Mouse (Mus musculus): ENCODE results near the gene Selenok. TPM values are rescaled to one million over a fixed set of nuclear protein-coding genes. Genes with fewer than 3 reads are reported as not detected.

Selenok gene
- polyA plus RNA-seq, 1 experiment from 2014 or later, result 295 TPM

- ATAC-seq (ENCODE audit: insufficient read depth, low FRiP score, low TSS enrichment) (no peak), DNase-seq (ENCODE audit: low spot score) (no peak)
- WGBS, result 91% methylated on average over 4 of the region's 4 CpGs
- Histone ChIP-seq H3K9ac (ENCODE audit: low read length) (no peak overlapping the region), H3K27me3 (ENCODE audit: control insufficient read depth, insufficient read depth, low read length) (no peaks in the 10 kb centered on the region), H3K36me3 (ENCODE audit: control insufficient read depth, insufficient read depth, low read length) (no peaks in the 10 kb centered on the region), H3K4me3 (ENCODE audit: low read depth, low read length) (no peak overlapping the region), H3K27ac (ENCODE audit: low read depth, low read length) (no peak overlapping the region), H3K9me3 (ENCODE audit: control insufficient read depth, low read length) (no peaks in the 10 kb centered on the region), H3K4me1 (ENCODE audit: control insufficient read depth, insufficient read depth, low read length) (no peaks in the 10 kb centered on the region), H3K4me2 (ENCODE audit: low read depth) (no peak overlapping the region)
Observed at GRCm38 (mm10) chr14:29950805-29951204, 17.3 kb upstream of the Selenok start.

- no peaks in the 10 kb centered on the region for H3K36me3 ChIP-seq (ENCODE audit: control insufficient read depth, insufficient read depth, low read length)
- no peak overlapping the region for H3K4me2 ChIP-seq (ENCODE audit: low read depth)
- ATAC-seq (ENCODE audit: insufficient read depth, low FRiP score, low TSS enrichment) (no peak), DNase-seq (ENCODE audit: low spot score) (no peak)
- H3K4me3 ChIP-seq (ENCODE audit: low read depth, low read length), result no peak overlapping the region
- H3K9ac ChIP-seq (ENCODE audit: low read length), result no peak overlapping the region
- H3K9me3 ChIP-seq (ENCODE audit: control insufficient read depth, low read length), result no peaks in the 10 kb centered on the region
- H3K27me3 ChIP-seq (ENCODE audit: control insufficient read depth, insufficient read depth, low read length), result no peaks in the 10 kb centered on the region
- H3K27ac ChIP-seq (ENCODE audit: low read depth, low read length), result no peak overlapping the region
- no peaks in the 10 kb centered on the region for H3K4me1 ChIP-seq (ENCODE audit: control insufficient read depth, insufficient read depth, low read length)
Observed at GRCm38 (mm10) chr14:29957393-29957792, 10.7 kb upstream of the Selenok start.

GRCm38 (mm10) chr14:29967611-29968010, 497 bp upstream of the Selenok start:
- DNase-seq (ENCODE audit: low spot score) (no peak), ATAC-seq (ENCODE audit: insufficient read depth, low FRiP score, low TSS enrichment) (peak; percentile 18)
- Histone ChIP-seq H3K4me2 (ENCODE audit: low read depth) (peak overlapping the region; percentile 58), H3K4me1 (ENCODE audit: control insufficient read depth, insufficient read depth, low read length) (peaks cover 11% of the 10 kb centered on the region), H3K27ac (ENCODE audit: low read depth, low read length) (no peak overlapping the region), H3K9me3 (ENCODE audit: control insufficient read depth, low read length) (no peaks in the 10 kb centered on the region), H3K36me3 (ENCODE audit: control insufficient read depth, insufficient read depth, low read length) (peaks cover 3% of the 10 kb centered on the region), H3K4me3 (ENCODE audit: low read depth, low read length) (peak overlapping the region; percentile 87), H3K27me3 (ENCODE audit: control insufficient read depth, insufficient read depth, low read length) (no peaks in the 10 kb centered on the region), H3K9ac (ENCODE audit: low read length) (peak overlapping the region; percentile 51)
- 68% methylated on average over 7 of the region's 7 CpGs for WGBS

- ATAC-seq (ENCODE audit: insufficient read depth, low FRiP score, low TSS enrichment) (no peak), DNase-seq (ENCODE audit: low spot score) (no peak)
- Histone ChIP-seq H3K9me3 (ENCODE audit: control insufficient read depth, low read length) (no peaks in the 10 kb centered on the region), H3K27me3 (ENCODE audit: control insufficient read depth, insufficient read depth, low read length) (no peaks in the 10 kb centered on the region), H3K9ac (ENCODE audit: low read length) (no peak overlapping the region), H3K4me2 (ENCODE audit: low read depth) (no peak overlapping the region), H3K36me3 (ENCODE audit: control insufficient read depth, insufficient read depth, low read length) (peaks cover 3% of the 10 kb centered on the region), H3K4me3 (ENCODE audit: low read depth, low read length) (no peak overlapping the region), H3K4me1 (ENCODE audit: control insufficient read depth, insufficient read depth, low read length) (peaks cover 11% of the 10 kb centered on the region), H3K27ac (ENCODE audit: low read depth, low read length) (no peak overlapping the region)
- WGBS, result 93% methylated on average over 7 of the region's 7 CpGs
Observed at GRCm38 (mm10) chr14:29971446-29971845, 3.3 kb downstream of the Selenok start.

GRCm38 (mm10) chr14:29971993-29972392, 3.9 kb downstream of the Selenok start:
- Histone ChIP-seq H3K4me1 (ENCODE audit: control insufficient read depth, insufficient read depth, low read length) (peaks cover 11% of the 10 kb centered on the region), H3K4me3 (ENCODE audit: low read depth, low read length) (no peak overlapping the region), H3K9me3 (ENCODE audit: control insufficient read depth, low read length) (no peaks in the 10 kb centered on the region), H3K36me3 (ENCODE audit: control insufficient read depth, insufficient read depth, low read length) (peaks cover 3% of the 10 kb centered on the region), H3K27ac (ENCODE audit: low read depth, low read length) (no peak overlapping the region), H3K9ac (ENCODE audit: low read length) (no peak overlapping the region), H3K27me3 (ENCODE audit: control insufficient read depth, insufficient read depth, low read length) (no peaks in the 10 kb centered on the region), H3K4me2 (ENCODE audit: low read depth) (no peak overlapping the region)
- DNase-seq (ENCODE audit: low spot score) (no peak), ATAC-seq (ENCODE audit: insufficient read depth, low FRiP score, low TSS enrichment) (no peak)
- 86% methylated on average over 5 of the region's 5 CpGs for WGBS

- WGBS, result 95% methylated on average over 6 of the region's 6 CpGs
- peaks cover 8% of the 10 kb centered on the region for H3K4me1 ChIP-seq (ENCODE audit: control insufficient read depth, insufficient read depth, low read length)
- H3K36me3 ChIP-seq (ENCODE audit: control insufficient read depth, insufficient read depth, low read length), result peaks cover 8% of the 10 kb centered on the region
- no peaks in the 10 kb centered on the region for H3K27me3 ChIP-seq (ENCODE audit: control insufficient read depth, insufficient read depth, low read length)
- H3K27ac ChIP-seq (ENCODE audit: low read depth, low read length), result no peak overlapping the region
- H3K9me3 ChIP-seq (ENCODE audit: control insufficient read depth, low read length), result no peaks in the 10 kb centered on the region; the same call in 1 of the 2 replicates
- H3K4me2 ChIP-seq (ENCODE audit: low read depth), result no peak overlapping the region
- no peak overlapping the region for H3K4me3 ChIP-seq (ENCODE audit: low read depth, low read length)
- DNase-seq (ENCODE audit: low spot score) (no peak), ATAC-seq (ENCODE audit: insufficient read depth, low FRiP score, low TSS enrichment) (no peak)
- no peak overlapping the region for H3K9ac ChIP-seq (ENCODE audit: low read length)
Observed at GRCm38 (mm10) chr14:29976927-29977326, 8.8 kb downstream of the Selenok start.

GRCm38 (mm10) chr14:29978254-29979204, 10.4 kb downstream of the Selenok start, which contains the start of gene Actr8:
Gene Actr8 (plus strand): TSS chr14:29978337.
- ATAC-seq (ENCODE audit: insufficient read depth, low FRiP score, low TSS enrichment), result peak; percentile 97
- Histone ChIP-seq H3K9me3 (ENCODE audit: control insufficient read depth, low read length) (no peaks in the 10 kb centered on the region; the same call in 1 of the 2 replicates), H3K9ac (ENCODE audit: low read length) (peak within 1 kb of the TSS; percentile 94), H3K4me1 (ENCODE audit: control insufficient read depth, insufficient read depth, low read length) (peaks cover 8% of the 10 kb centered on the region), H3K27me3 (ENCODE audit: control insufficient read depth, insufficient read depth, low read length) (no peaks in the 10 kb centered on the region), H3K27ac (ENCODE audit: low read depth, low read length) (peak within 1 kb of the TSS; percentile 89), H3K36me3 (ENCODE audit: control insufficient read depth, insufficient read depth, low read length) (peaks cover 14% of the 10 kb centered on the region), H3K4me3 (ENCODE audit: low read depth, low read length) (peak within 1 kb of the TSS; percentile 75), H3K4me2 (ENCODE audit: low read depth) (peak within 1 kb of the TSS; percentile 87)
- 3% methylated on average over 44 of the region's 44 CpGs for WGBS
- DNase-seq (ENCODE audit: low spot score), result peak; percentile 93

GRCm38 (mm10) chr14:29980447-29981205, 12.5 kb downstream of the Selenok start:
- no peaks in the 10 kb centered on the region for H3K27me3 ChIP-seq (ENCODE audit: control insufficient read depth, insufficient read depth, low read length)
- no peak for ATAC-seq (ENCODE audit: insufficient read depth, low FRiP score, low TSS enrichment)
- H3K9ac ChIP-seq (ENCODE audit: low read length), result no peak overlapping the region
- no peak overlapping the region for H3K4me2 ChIP-seq (ENCODE audit: low read depth)
- H3K36me3 ChIP-seq (ENCODE audit: control insufficient read depth, insufficient read depth, low read length), result peaks cover 24% of the 10 kb centered on the region
- WGBS, result 98% methylated on average over 10 of the region's 10 CpGs
- H3K27ac ChIP-seq (ENCODE audit: low read depth, low read length), result no peak overlapping the region
- DNase-seq (ENCODE audit: low spot score), result no peak
- H3K9me3 ChIP-seq (ENCODE audit: control insufficient read depth, low read length), result no peaks in the 10 kb centered on the region; the same call in 1 of the 2 replicates
- peaks cover 8% of the 10 kb centered on the region for H3K4me1 ChIP-seq (ENCODE audit: control insufficient read depth, insufficient read depth, low read length)
- no peak overlapping the region for H3K4me3 ChIP-seq (ENCODE audit: low read depth, low read length)
